Mouse (Mus musculus): ENCODE results near the gene Evi2a. TPM values are rescaled to one million over a fixed set of nuclear protein-coding genes. Genes with fewer than 3 reads are reported as not detected.

Evi2a gene
- total RNA-seq, 1 experiment, result 1.0 TPM

- H3K27ac ChIP-seq (ENCODE audit: insufficient read depth, low read depth, low read length, poor library complexity, severe bottlenecking), result no peak overlapping the region
- no peak for TF ChIP-seq ZNF384 (IDR thresholded peaks at IDR 0.05; ENCODE audit: low read depth, low read length)
- H3K9me3 ChIP-seq (ENCODE audit: control insufficient read depth, insufficient read depth, low read depth, low read length), result no peaks in the 10 kb centered on the region
- no peak overlapping the region for H3K9ac ChIP-seq (ENCODE audit: insufficient read depth, low read depth, low read length, poor library complexity, severe bottlenecking)
- H3K4me1 ChIP-seq (ENCODE audit: control insufficient read depth in 2 of 2, insufficient read depth in 2 of 2, low read length in 2 of 2, poor library complexity in 1 of 2), result no peaks in the 10 kb centered on the region
- H3K36me3 ChIP-seq (ENCODE audit: control insufficient read depth, insufficient read depth, low read length, poor library complexity, severe bottlenecking), result peaks cover 2% of the 10 kb centered on the region; the same call in 1 of the 2 replicates
- DNase-seq (ENCODE audit: low read depth, low spot score), result no peak
- H3K4me3 ChIP-seq (ENCODE audit: insufficient read depth in 1 of 2, low read depth in 1 of 2, low read length in 2 of 2, poor library complexity in 1 of 2, severe bottlenecking in 1 of 2), result no peak overlapping the region
- in situ Hi-C loops (cut with MboI; ENCODE audit: low sequenced_read_pairs in 2 of 2, unreplicated experiment in 2 of 2), result no loop called here
Observed at GRCm38 (mm10) chr11:79526549-79526948, 3.9 kb downstream of the Evi2a start.

- Histone ChIP-seq H3K4me3 (ENCODE audit: insufficient read depth in 1 of 2, low read depth in 1 of 2, low read length in 2 of 2, poor library complexity in 1 of 2, severe bottlenecking in 1 of 2) (no peak overlapping the region), H3K4me1 (ENCODE audit: control insufficient read depth in 2 of 2, insufficient read depth in 2 of 2, low read length in 2 of 2, poor library complexity in 1 of 2) (no peaks in the 10 kb centered on the region), H3K36me3 (ENCODE audit: control insufficient read depth, insufficient read depth, low read length, poor library complexity, severe bottlenecking) (peaks cover 2% of the 10 kb centered on the region; the same call in 1 of the 2 replicates), H3K27ac (ENCODE audit: insufficient read depth, low read depth, low read length, poor library complexity, severe bottlenecking) (no peak overlapping the region), H3K9ac (ENCODE audit: insufficient read depth, low read depth, low read length, poor library complexity, severe bottlenecking) (no peak overlapping the region), H3K9me3 (ENCODE audit: control insufficient read depth, insufficient read depth, low read depth, low read length) (no peaks in the 10 kb centered on the region)
- TF ChIP-seq ZC3H11A (IDR thresholded peaks at IDR 0.05; ENCODE audit: borderline replicate concordance, low read depth, low read length) (no peak), HCFC1 (IDR thresholded peaks at IDR 0.05; ENCODE audit: borderline replicate concordance, insufficient read depth, low read length) (no peak), ZNF384 (IDR thresholded peaks at IDR 0.05; ENCODE audit: low read depth, low read length) (no peak), MAFK (IDR thresholded peaks at IDR 0.05; ENCODE audit: insufficient read depth, low read depth, low read length) (no peak), CHD2 (IDR thresholded peaks at IDR 0.05; ENCODE audit: low read depth, low read length) (no peak)
- in situ Hi-C loops (cut with MboI; ENCODE audit: low sequenced_read_pairs in 2 of 2, unreplicated experiment in 2 of 2), result no loop called here
- DNase-seq (ENCODE audit: low read depth, low spot score), result no peak
Observed at GRCm38 (mm10) chr11:79524310-79524575, 6.2 kb downstream of the Evi2a start.

- TF ChIP-seq ZNF384 (IDR thresholded peaks at IDR 0.05; ENCODE audit: low read depth, low read length) (no peak), CHD2 (IDR thresholded peaks at IDR 0.05; ENCODE audit: low read depth, low read length) (no peak), ZC3H11A (IDR thresholded peaks at IDR 0.05; ENCODE audit: borderline replicate concordance, low read depth, low read length) (no peak), MAFK (IDR thresholded peaks at IDR 0.05; ENCODE audit: insufficient read depth, low read depth, low read length) (no peak), HCFC1 (IDR thresholded peaks at IDR 0.05; ENCODE audit: borderline replicate concordance, insufficient read depth, low read length) (no peak)
- H3K4me1 ChIP-seq (ENCODE audit: control insufficient read depth in 2 of 2, insufficient read depth in 2 of 2, low read length in 2 of 2, poor library complexity in 1 of 2), result no peaks in the 10 kb centered on the region
- H3K9ac ChIP-seq (ENCODE audit: insufficient read depth, low read depth, low read length, poor library complexity, severe bottlenecking), result no peak within 1 kb of the TSS
- in situ Hi-C loops (cut with MboI; ENCODE audit: low sequenced_read_pairs in 2 of 2, unreplicated experiment in 2 of 2), result no loop called here
- H3K27ac ChIP-seq (ENCODE audit: insufficient read depth, low read depth, low read length, poor library complexity, severe bottlenecking), result no peak within 1 kb of the TSS
- H3K36me3 ChIP-seq (ENCODE audit: control insufficient read depth, insufficient read depth, low read length, poor library complexity, severe bottlenecking), result peaks cover 2% of the 10 kb centered on the region; the same call in 1 of the 2 replicates
- no peak within 1 kb of the TSS for H3K4me3 ChIP-seq (ENCODE audit: insufficient read depth in 1 of 2, low read depth in 1 of 2, low read length in 2 of 2, poor library complexity in 1 of 2, severe bottlenecking in 1 of 2)
- no peak for DNase-seq (ENCODE audit: low read depth, low spot score)
- H3K9me3 ChIP-seq (ENCODE audit: control insufficient read depth, insufficient read depth, low read depth, low read length), result no peaks in the 10 kb centered on the region
Observed at GRCm38 (mm10) chr11:79523560-79524309, 6.7 kb downstream of the Evi2a start, which contains the start of gene Evi2b. Gene Evi2b (minus strand): TSS chr11:79523762.

- Histone ChIP-seq H3K27ac (ENCODE audit: insufficient read depth, low read depth, low read length, poor library complexity, severe bottlenecking) (no peak overlapping the region), H3K9ac (ENCODE audit: insufficient read depth, low read depth, low read length, poor library complexity, severe bottlenecking) (no peak overlapping the region), H3K4me1 (ENCODE audit: control insufficient read depth in 2 of 2, insufficient read depth in 2 of 2, low read length in 2 of 2, poor library complexity in 1 of 2) (no peaks in the 10 kb centered on the region), H3K4me3 (ENCODE audit: insufficient read depth in 1 of 2, low read depth in 1 of 2, low read length in 2 of 2, poor library complexity in 1 of 2, severe bottlenecking in 1 of 2) (no peak overlapping the region), H3K9me3 (ENCODE audit: control insufficient read depth, insufficient read depth, low read depth, low read length) (no peaks in the 10 kb centered on the region), H3K36me3 (ENCODE audit: control insufficient read depth, insufficient read depth, low read length, poor library complexity, severe bottlenecking) (peaks cover 2% of the 10 kb centered on the region; the same call in 1 of the 2 replicates)
- TF ChIP-seq HCFC1 (IDR thresholded peaks at IDR 0.05; ENCODE audit: borderline replicate concordance, insufficient read depth, low read length) (no peak), CHD2 (IDR thresholded peaks at IDR 0.05; ENCODE audit: low read depth, low read length) (no peak), ZNF384 (IDR thresholded peaks at IDR 0.05; ENCODE audit: low read depth, low read length) (no peak), ZC3H11A (IDR thresholded peaks at IDR 0.05; ENCODE audit: borderline replicate concordance, low read depth, low read length) (no peak), MAFK (IDR thresholded peaks at IDR 0.05; ENCODE audit: insufficient read depth, low read depth, low read length) (no peak)
- in situ Hi-C loops (cut with MboI; ENCODE audit: low sequenced_read_pairs in 2 of 2, unreplicated experiment in 2 of 2), result no loop called here
- DNase-seq (ENCODE audit: low read depth, low spot score), result no peak
Observed at GRCm38 (mm10) chr11:79522944-79523343, 7.5 kb downstream of the Evi2a start.

- H3K9me3 ChIP-seq (ENCODE audit: control insufficient read depth, insufficient read depth, low read depth, low read length), result no peaks in the 10 kb centered on the region
- no peak for DNase-seq (ENCODE audit: low read depth, low spot score)
- H3K4me1 ChIP-seq (ENCODE audit: control insufficient read depth in 2 of 2, insufficient read depth in 2 of 2, low read length in 2 of 2, poor library complexity in 1 of 2), result no peaks in the 10 kb centered on the region
- no peak for TF ChIP-seq HCFC1 (IDR thresholded peaks at IDR 0.05; ENCODE audit: borderline replicate concordance, insufficient read depth, low read length)
- no peak for TF ChIP-seq ZC3H11A (IDR thresholded peaks at IDR 0.05; ENCODE audit: borderline replicate concordance, low read depth, low read length)
- TF ChIP-seq ZNF384 (IDR thresholded peaks at IDR 0.05; ENCODE audit: low read depth, low read length), result no peak
- TF ChIP-seq MAFK (IDR thresholded peaks at IDR 0.05; ENCODE audit: insufficient read depth, low read depth, low read length), result no peak
- no peak for TF ChIP-seq CHD2 (IDR thresholded peaks at IDR 0.05; ENCODE audit: low read depth, low read length)
- no peak overlapping the region for H3K9ac ChIP-seq (ENCODE audit: insufficient read depth, low read depth, low read length, poor library complexity, severe bottlenecking)
- H3K27ac ChIP-seq (ENCODE audit: insufficient read depth, low read depth, low read length, poor library complexity, severe bottlenecking), result no peak overlapping the region
- H3K36me3 ChIP-seq (ENCODE audit: control insufficient read depth, insufficient read depth, low read length, poor library complexity, severe bottlenecking), result no peaks in the 10 kb centered on the region
- H3K4me3 ChIP-seq (ENCODE audit: insufficient read depth in 1 of 2, low read depth in 1 of 2, low read length in 2 of 2, poor library complexity in 1 of 2, severe bottlenecking in 1 of 2), result no peak overlapping the region
- in situ Hi-C loops (cut with MboI; ENCODE audit: low sequenced_read_pairs in 2 of 2, unreplicated experiment in 2 of 2), result no loop called here
Observed at GRCm38 (mm10) chr11:79521930-79522329, 8.5 kb downstream of the Evi2a start.

Measured in ES-E14 (cell line).